Mouse (Mus musculus) liver, postnatal 0 days (tissue): ENCODE data around the gene Slc5a6.

Source experiments
- CTCF ChIP-seq: sonication (generic); IDR thresholded peaks from 2 replicates; pipeline ENCODE4 v1.5.1; 2016; ENCODE audit warnings: antibody characterized with exemption, low read depth
- EP300 ChIP-seq: IDR thresholded peaks from 2 replicates; pipeline ENCODE4 v1.6.1; 2016; ENCODE audit warnings: antibody characterized with exemption, low read depth, mild to moderate bottlenecking

GRCm38 (mm10) chr5:31022690-31023089 is 26.0 kb downstream of the Slc5a6 start:
- no peak for TF ChIP-seq EP300
- TF ChIP-seq CTCF: no peak
